Mouse (Mus musculus): ENCODE data around the gene Stx2. TPM values are rescaled to one million over a fixed set of nuclear protein-coding genes. Genes with fewer than 3 reads are reported as not detected.

Stx2 gene
- polyA plus RNA-seq, 1 experiment from 2014 or later, result 24.9 TPM

Other genes with a start within 250 kb of the Stx2 start
- gene Rimbp2, start 55.1 kb downstream of the Stx2 start, polyA plus RNA-seq (2016; fragmentation: Nextera tagmentation; extraction: Ambion mirVana), result 0.33 and 0.42 TPM in 2 replicates
- 958 and 1,014 TPM in 2 replicates for gene Ran, start 11.5 kb upstream of the Stx2 start, polyA plus RNA-seq (2016; fragmentation: Nextera tagmentation; extraction: Ambion mirVana)
- not detected in 2 replicates for gene Adgrd1, start 88.2 kb upstream of the Stx2 start, polyA plus RNA-seq (2016; fragmentation: Nextera tagmentation; extraction: Ambion mirVana)